Mouse (Mus musculus): ENCODE results near the gene 4930562C15Rik.

Gene 4930562C15Rik

GRCm38 (mm10) chr16:4862863-4863483 is 27.8 kb downstream of the 4930562C15Rik start:
- peak; percentile 98 for DNase-seq

- peak; percentile 92 for DNase-seq
These were observed 28.5 kb downstream of the 4930562C15Rik start for GRCm38 (mm10) chr16:4863742-4864141.

GRCm38 (mm10) chr16:4866101-4866695 is 31.0 kb downstream of the 4930562C15Rik start:
- no peak for DNase-seq

GRCm38 (mm10) chr16:4870490-4870889 is 35.3 kb downstream of the 4930562C15Rik start:
- DNase-seq: no peak

GRCm38 (mm10) chr16:4871926-4872325 is 36.7 kb downstream of the 4930562C15Rik start:
- DNase-seq: no peak

GRCm38 (mm10) chr16:4875198-4876032 is 40.2 kb downstream of the 4930562C15Rik start:
- DNase-seq: peak; percentile 97

GRCm38 (mm10) chr16:4876033-4876680 is 40.9 kb downstream of the 4930562C15Rik start:
- DNase-seq: peak; percentile 93

GRCm38 (mm10) chr16:4877195-4877594 is 42.0 kb downstream of the 4930562C15Rik start:
- peak; percentile 95 for DNase-seq

- DNase-seq: peak; percentile 94
These were observed 42.5 kb downstream of the 4930562C15Rik start for GRCm38 (mm10) chr16:4877701-4878100.

GRCm38 (mm10) chr16:4878192-4878885 is 43.1 kb downstream of the 4930562C15Rik start:
- peak; percentile 96 for DNase-seq

- no peak for DNase-seq
These were observed 44.0 kb downstream of the 4930562C15Rik start for GRCm38 (mm10) chr16:4879101-4879707.

- peak; percentile 99 for DNase-seq
These were observed 44.5 kb downstream of the 4930562C15Rik start for GRCm38 (mm10) chr16:4879708-4880124.

GRCm38 (mm10) chr16:4880136-4880825 is 45.1 kb downstream of the 4930562C15Rik start, which contains the start of gene Ubald1:
Gene Ubald1, minus strand, starts transcription at chr16:4880315.
- peak; percentile 100 for DNase-seq

GRCm38 (mm10) chr16:4881400-4882351 is 46.5 kb downstream of the 4930562C15Rik start:
- DNase-seq: peak; percentile 94

- peak; percentile 92 for DNase-seq
These were observed 49.7 kb downstream of the 4930562C15Rik start for GRCm38 (mm10) chr16:4884930-4885329.

GRCm38 (mm10) chr16:4885760-4886689 is 50.8 kb downstream of the 4930562C15Rik start, which contains the start of gene Mgrn1:
Gene Mgrn1, plus strand, starts transcription at chr16:4886249.
- peak; percentile 99 for DNase-seq

GRCm38 (mm10) chr16:4886690-4887020 is 51.4 kb downstream of the 4930562C15Rik start:
- no peak for DNase-seq

- peak; percentile 95 for DNase-seq
These were observed 55.0 kb downstream of the 4930562C15Rik start for GRCm38 (mm10) chr16:4890201-4890709.

GRCm38 (mm10) chr16:4892171-4892570 is 57.0 kb downstream of the 4930562C15Rik start:
- DNase-seq: no peak
